Mouse (Mus musculus): ENCODE data around the gene Prickle2.

GRCm38 (mm10) chr6:92708137-92708536 is 2.2 kb upstream of the Prickle2 start:
- TF ChIP-seq CTCF (IDR thresholded peaks at IDR 0.05; ENCODE audit: extremely low read depth, insufficient read depth, insufficient read length, insufficient replicate concordance) = no peak
- no peak for TF ChIP-seq POLR2A (IDR thresholded peaks at IDR 0.05; ENCODE audit: low read depth, low read length)

Measured in spleen, adult 2 months (tissue).